Mouse (Mus musculus) lung, embryonic 16.5 days (tissue): ENCODE data around the gene Rin3. TPM values are rescaled to one million over a fixed set of nuclear protein-coding genes. Genes with fewer than 3 reads are reported as not detected.

ENCODE experiments used
- ATAC-seq: fragments of 200-750 bp; cut with Nextera tagmentation; 2 replicates; pipeline ENCODE4 v1.8.0; 2017; ENCODE audit warnings: low read depth, mild to moderate bottlenecking, moderate library complexity
- H3K27ac ChIP-seq: fragments of 300-500 bp; sonication (generic); 2 replicates; pipeline ENCODE4 v1.5.1; 2014; ENCODE audit warnings: mild to moderate bottlenecking, control low read depth, low read length
- H3K27me3 ChIP-seq: fragments of 300-500 bp; sonication (generic); 2 replicates; pipeline ENCODE4 v1.6.1; 2014; ENCODE audit warnings: low read depth, low read length, mixed read lengths; ENCODE audit not compliant: control insufficient read depth, insufficient read depth
- H3K36me3 ChIP-seq: fragments of 300-500 bp; sonication (generic); 2 replicates; pipeline ENCODE4 v1.6.1; 2014; ENCODE audit warnings: low read length; ENCODE audit not compliant: control insufficient read depth, insufficient read depth
- H3K4me1 ChIP-seq: fragments of 300-500 bp; sonication (generic); replicated peaks from 2 replicates; pipeline ENCODE4 v1.6.1; 2014; ENCODE audit warnings: low read length, mixed read lengths; ENCODE audit not compliant: control insufficient read depth, insufficient read depth
- H3K4me2 ChIP-seq: fragments of 300-500 bp; sonication (generic); 2 replicates; pipeline ENCODE4 v1.6.1; 2014; ENCODE audit warnings: low read depth, low read length, control low read depth
- H3K4me3 ChIP-seq: fragments of 300-500 bp; sonication (generic); 2 replicates; pipeline ENCODE4 v1.5.1; 2014; ENCODE audit warnings: mild to moderate bottlenecking, low read length, control low read depth
- H3K9ac ChIP-seq: fragments of 300-500 bp; sonication (generic); 2 replicates; pipeline ENCODE4 v1.6.1; 2014; ENCODE audit warnings: low read length, control low read depth
- H3K9me3 ChIP-seq: fragments of 300-500 bp; sonication (generic); 2 replicates; pipeline ENCODE4 v1.6.1; 2016; ENCODE audit warnings: low read length; ENCODE audit not compliant: control insufficient read depth
- WGBS: fragments of 180-500 bp; shearing (Covaris S2); extraction: QIAGEN DNeasy Blood & Tissue Kit; methylation state at CpG from one replicate; pipeline ENCODE4 v1.1.7; 2014; 5-methylcytosine and 5-hydroxymethylcytosine counted together
- polyA plus RNA-seq: library from polyadenylated mRNA; unstranded; fragments of >200 nt; fragmentation: Nextera tagmentation; extraction: Ambion mirVana; gene quantifications from 2 replicates; pipeline ENCODE4 v1.2.1, GENCODE M21; 2015

Rin3 gene
- polyA plus RNA-seq, 1 experiment from 2014 or later = 16.7 TPM

DNA sequence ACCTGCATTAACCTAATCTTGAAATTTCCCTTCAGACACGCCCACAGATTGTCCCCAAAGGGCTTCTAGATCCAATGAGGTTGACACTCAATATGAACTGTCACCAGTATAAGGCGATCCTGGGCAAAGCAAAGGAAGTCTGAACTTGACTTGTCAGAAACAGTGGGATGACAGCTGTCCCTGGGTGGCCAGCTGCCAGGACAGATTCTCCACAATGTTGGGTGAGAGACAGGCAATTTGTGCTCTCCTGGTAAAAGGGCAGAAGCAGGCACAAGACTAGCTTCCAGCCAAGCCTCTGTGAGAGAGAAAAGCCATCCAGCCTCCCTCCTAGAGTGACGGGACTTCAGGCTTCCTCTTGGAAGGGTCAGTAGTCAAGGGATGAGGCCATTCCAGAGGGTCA is 89.5 kb downstream of the Rin3 start:
- no peak overlapping the region for H3K9ac ChIP-seq
- H3K4me2 ChIP-seq = no peak overlapping the region
- peaks cover 21% of the 10 kb centered on the region for H3K36me3 ChIP-seq
- H3K27ac ChIP-seq = no peak overlapping the region
- 66% methylated on average over 3 of the region's 3 CpGs for WGBS
- H3K4me1 ChIP-seq = peaks cover 8% of the 10 kb centered on the region
- no peak overlapping the region for H3K4me3 ChIP-seq
- H3K9me3 ChIP-seq = no peaks in the 10 kb centered on the region
- H3K27me3 ChIP-seq = no peaks in the 10 kb centered on the region
- no peak for ATAC-seq

DNA sequence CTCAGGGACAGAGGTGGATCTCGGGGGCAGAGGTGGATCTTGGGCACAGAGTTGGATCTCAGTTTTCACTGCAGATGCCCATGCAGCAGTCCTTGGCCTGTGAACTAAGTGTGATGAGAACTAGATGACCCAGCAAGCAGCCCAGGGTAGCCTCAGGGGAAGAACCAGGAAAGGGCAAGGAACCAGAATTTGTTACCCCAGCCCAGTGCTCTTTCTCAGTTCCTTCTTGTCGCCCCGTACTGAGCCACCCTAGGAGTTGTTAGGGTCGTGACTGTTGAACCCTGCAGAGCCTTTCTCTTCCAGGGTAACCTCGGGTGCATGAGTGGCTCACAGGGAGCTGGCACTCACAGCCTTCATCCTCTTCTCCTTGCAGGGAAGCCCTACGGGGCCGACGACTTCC is 99.3 kb downstream of the Rin3 start:
- H3K9me3 ChIP-seq = no peaks in the 10 kb centered on the region
- H3K4me3 ChIP-seq = no peak overlapping the region
- H3K27me3 ChIP-seq = no peaks in the 10 kb centered on the region
- H3K4me1 ChIP-seq = no peaks in the 10 kb centered on the region
- no peak overlapping the region for H3K9ac ChIP-seq
- no peak for ATAC-seq
- WGBS = 80% methylated on average over 8 of the region's 8 CpGs
- H3K36me3 ChIP-seq = peaks cover 15% of the 10 kb centered on the region; the same call in 1 of the 2 replicates
- no peak overlapping the region for H3K27ac ChIP-seq
- no peak overlapping the region for H3K4me2 ChIP-seq

DNA sequence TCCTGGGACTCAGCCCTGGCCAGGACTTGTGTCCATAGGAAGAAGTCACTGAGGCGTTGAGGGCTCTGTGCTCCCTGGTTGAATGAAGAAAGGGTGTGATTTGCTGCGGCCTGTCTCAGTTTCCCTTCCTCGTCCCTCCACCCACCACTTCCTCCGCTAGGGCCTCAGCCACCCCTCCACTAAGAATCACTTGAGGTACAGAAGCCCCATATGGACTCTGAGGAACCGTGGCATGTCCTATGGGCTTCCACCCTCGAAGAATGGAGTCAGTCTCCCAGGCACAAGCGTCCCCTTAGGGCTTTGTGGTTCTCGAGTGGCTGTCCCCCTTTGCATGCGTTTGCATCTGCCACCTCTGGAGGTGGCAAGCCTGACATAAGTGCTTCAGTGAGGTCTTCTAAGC is 100.4 kb downstream of the Rin3 start:
- no peak overlapping the region for H3K4me2 ChIP-seq
- no peak overlapping the region for H3K4me3 ChIP-seq
- H3K27ac ChIP-seq = no peak overlapping the region
- WGBS = 84% methylated on average over 9 of the region's 9 CpGs
- H3K9me3 ChIP-seq = no peaks in the 10 kb centered on the region
- H3K9ac ChIP-seq = no peak overlapping the region
- no peaks in the 10 kb centered on the region for H3K27me3 ChIP-seq
- peaks cover 16% of the 10 kb centered on the region; the same call in 1 of the 2 replicates for H3K36me3 ChIP-seq
- no peak for ATAC-seq
- H3K4me1 ChIP-seq = no peaks in the 10 kb centered on the region

DNA sequence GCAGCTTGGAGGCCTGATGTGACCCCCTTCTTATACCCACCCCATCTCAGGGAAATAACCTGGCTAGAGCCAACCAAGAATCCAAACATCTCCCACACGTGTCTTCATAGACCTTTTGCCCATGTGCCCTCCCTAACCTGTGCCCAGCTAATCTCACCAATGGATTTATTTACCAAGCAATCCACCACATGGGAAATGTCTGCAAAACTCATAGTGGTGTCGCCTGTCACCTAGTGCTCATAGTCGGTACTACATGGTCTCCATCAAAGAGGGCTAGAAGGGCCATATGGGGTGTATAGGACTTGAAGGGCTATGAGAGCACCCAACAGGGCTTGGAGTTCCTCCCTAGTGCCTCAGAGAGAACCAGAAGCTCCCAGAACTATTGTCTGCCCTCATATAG is 102.0 kb downstream of the Rin3 start:
- no peak overlapping the region for H3K4me2 ChIP-seq
- no peak overlapping the region for H3K27ac ChIP-seq
- no peaks in the 10 kb centered on the region for H3K4me1 ChIP-seq
- H3K9ac ChIP-seq = no peak overlapping the region
- no peak overlapping the region for H3K4me3 ChIP-seq
- H3K36me3 ChIP-seq = 0 out of 2 replicates have a peak, but pooled peaks cover 14% of the 10 kb centered on the region
- H3K9me3 ChIP-seq = no peaks in the 10 kb centered on the region
- WGBS = 22% methylated on average over 3 of the region's 3 CpGs
- peak; percentile 32 for ATAC-seq
- H3K27me3 ChIP-seq = no peaks in the 10 kb centered on the region

DNA sequence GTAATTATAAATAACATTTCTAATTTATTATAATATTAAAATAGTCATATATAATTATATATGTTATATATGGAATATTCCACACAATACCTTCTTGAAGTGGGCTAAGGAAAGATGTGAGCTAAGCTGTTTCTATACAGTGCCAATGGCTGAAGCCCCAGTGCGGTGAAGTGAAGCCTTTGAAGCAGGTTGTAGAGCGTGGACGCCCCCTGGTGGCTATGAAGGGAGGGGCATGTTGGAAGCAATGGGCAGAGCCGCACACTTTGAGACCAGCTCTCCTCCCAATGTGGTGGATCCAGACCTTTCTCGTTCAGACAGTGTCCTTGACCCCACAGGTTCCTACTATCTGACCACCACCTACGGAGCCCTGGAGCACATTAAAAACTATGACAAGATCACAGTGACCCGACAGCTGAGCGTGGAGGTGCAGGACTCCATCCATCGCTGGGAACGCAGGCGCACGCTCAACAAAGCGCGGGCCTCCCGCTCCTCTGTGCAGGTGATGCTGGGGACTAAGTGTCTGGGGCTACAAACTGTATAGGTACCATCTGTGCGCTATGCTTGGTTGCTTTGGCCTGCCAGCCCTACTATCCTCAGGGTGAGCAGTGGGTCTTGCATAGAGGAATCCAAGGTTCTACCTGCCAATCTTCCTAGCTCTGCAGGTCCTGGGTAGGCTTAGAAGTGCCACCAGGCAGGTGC is 104.5 kb downstream of the Rin3 start:
- H3K4me1 ChIP-seq = no peaks in the 10 kb centered on the region
- peak; percentile 60; the same call in 1 of the 2 replicates for ATAC-seq
- no peak overlapping the region for H3K27ac ChIP-seq
- WGBS = 52% methylated on average over 16 of the region's 16 CpGs
- peaks cover 29% of the 10 kb centered on the region for H3K36me3 ChIP-seq
- H3K9me3 ChIP-seq = no peaks in the 10 kb centered on the region
- H3K4me3 ChIP-seq = no peak overlapping the region
- no peaks in the 10 kb centered on the region for H3K27me3 ChIP-seq
- no peak overlapping the region for H3K9ac ChIP-seq
- no peak overlapping the region for H3K4me2 ChIP-seq

DNA sequence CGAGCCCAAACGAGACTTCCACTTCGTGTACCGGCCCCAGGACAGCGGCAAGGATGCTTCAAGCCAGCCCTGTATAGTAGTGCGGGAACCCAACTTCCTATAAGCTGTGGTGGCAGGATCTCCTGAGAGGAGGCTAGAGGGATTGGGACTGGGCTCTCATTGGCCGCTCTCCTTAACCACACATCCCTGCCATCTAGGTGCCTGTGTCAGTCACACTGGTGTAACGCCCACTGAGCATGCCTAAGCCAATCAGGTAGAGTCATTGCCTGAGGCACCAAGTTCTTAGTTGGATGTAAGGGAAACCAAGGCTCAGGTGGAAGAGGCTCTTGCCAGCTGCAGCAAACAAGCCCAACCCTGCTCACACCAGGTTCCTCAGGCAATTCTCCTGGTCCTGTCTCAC is 107.2 kb downstream of the Rin3 start:
- Histone ChIP-seq H3K36me3 (peaks cover 30% of the 10 kb centered on the region), H3K27me3 (no peaks in the 10 kb centered on the region), H3K9ac (no peak overlapping the region), H3K9me3 (no peaks in the 10 kb centered on the region), H3K27ac (no peak overlapping the region), H3K4me2 (no peak overlapping the region), H3K4me1 (no peaks in the 10 kb centered on the region), H3K4me3 (no peak overlapping the region)
- ATAC-seq = no peak
- WGBS = 42% methylated on average over 8 of the region's 8 CpGs

DNA sequence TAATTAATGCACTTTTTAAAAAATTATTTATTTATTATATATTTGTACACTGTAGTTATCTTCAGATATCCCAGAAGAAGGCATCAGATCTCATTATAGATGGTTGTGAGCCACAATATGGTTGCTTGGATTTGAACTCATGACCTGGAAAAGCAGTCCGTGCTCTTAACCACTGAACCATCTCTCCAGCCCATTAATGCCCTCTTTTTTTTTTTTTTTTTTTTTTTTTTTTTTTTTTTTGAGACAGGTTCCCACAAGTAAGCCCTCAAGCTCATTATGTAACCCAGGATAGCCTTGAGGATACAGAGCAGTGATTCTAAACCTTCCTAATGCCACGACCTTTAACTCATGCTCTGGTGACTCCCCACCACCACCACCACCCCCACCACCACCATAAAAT is 108.3 kb downstream of the Rin3 start:
- H3K4me2 ChIP-seq = no peak overlapping the region
- no peaks in the 10 kb centered on the region for H3K27me3 ChIP-seq
- no peaks in the 10 kb centered on the region for H3K9me3 ChIP-seq
- H3K36me3 ChIP-seq = peaks cover 34% of the 10 kb centered on the region
- no peak overlapping the region for H3K9ac ChIP-seq
- no peak overlapping the region for H3K4me3 ChIP-seq
- 89% methylated on average over 2 of the region's 2 CpGs for WGBS
- no peak overlapping the region for H3K27ac ChIP-seq
- no peaks in the 10 kb centered on the region for H3K4me1 ChIP-seq
- ATAC-seq = no peak

DNA sequence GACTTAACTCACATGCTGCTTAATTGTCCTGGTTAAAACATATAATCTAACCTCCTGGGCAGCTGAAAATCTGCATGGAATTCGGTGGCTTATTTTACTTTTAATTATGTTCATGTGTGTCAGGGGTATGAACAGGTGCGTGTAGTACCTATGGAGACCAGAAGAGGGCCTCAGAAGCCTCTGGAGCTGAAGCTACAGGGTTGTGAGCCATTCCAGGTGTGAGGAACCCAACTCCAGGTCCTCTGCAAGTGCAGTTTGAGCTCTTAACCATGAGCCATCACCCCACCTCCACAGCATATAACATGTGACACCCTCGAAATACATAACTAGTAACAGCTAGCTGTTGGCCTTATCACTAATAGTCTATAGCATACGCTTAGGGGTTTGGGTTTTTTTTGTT is 109.1 kb downstream of the Rin3 start:
- Histone ChIP-seq H3K4me2 (no peak overlapping the region), H3K27me3 (no peaks in the 10 kb centered on the region), H3K4me1 (peaks cover 4% of the 10 kb centered on the region; the same call in 1 of the 2 replicates), H3K9me3 (no peaks in the 10 kb centered on the region), H3K27ac (no peak overlapping the region), H3K9ac (no peak overlapping the region), H3K4me3 (no peak overlapping the region), H3K36me3 (peaks cover 34% of the 10 kb centered on the region)
- WGBS = 69% methylated on average over 4 of the region's 4 CpGs
- no peak for ATAC-seq

DNA sequence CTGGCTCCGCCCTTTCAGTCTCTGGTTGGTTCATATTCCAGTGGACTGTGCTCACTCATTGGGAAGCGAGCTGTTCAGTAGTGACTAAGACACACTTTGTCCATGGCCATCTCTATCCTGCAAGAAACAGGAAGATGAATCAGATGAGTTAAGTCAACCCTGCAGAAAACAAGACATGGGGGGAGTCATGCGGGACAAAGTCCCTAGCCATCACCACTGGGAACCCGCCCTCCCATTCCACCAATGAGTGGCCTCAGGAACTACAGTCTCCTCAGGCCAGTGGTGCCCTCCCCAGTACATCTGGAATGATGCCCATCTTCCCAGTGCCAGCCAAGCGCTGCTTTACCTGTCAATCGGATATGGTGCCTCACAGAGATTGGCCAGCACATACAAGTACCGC is 111.6 kb downstream of the Rin3 start:
- H3K9ac ChIP-seq = no peak overlapping the region
- H3K27ac ChIP-seq = no peak overlapping the region
- H3K36me3 ChIP-seq = peaks cover 32% of the 10 kb centered on the region
- no peaks in the 10 kb centered on the region for H3K27me3 ChIP-seq
- 90% methylated on average over 7 of the region's 7 CpGs for WGBS
- no peak overlapping the region for H3K4me2 ChIP-seq
- H3K4me1 ChIP-seq = peaks cover 4% of the 10 kb centered on the region; the same call in 1 of the 2 replicates
- H3K4me3 ChIP-seq = no peak overlapping the region
- no peaks in the 10 kb centered on the region for H3K9me3 ChIP-seq
- ATAC-seq = no peak
